Mouse (Mus musculus): ENCODE data around the gene Pard3b.
A peak's percentile ranks its signal among the peaks of the same experiment; 100 is the strongest.

Pard3b gene

DNA sequence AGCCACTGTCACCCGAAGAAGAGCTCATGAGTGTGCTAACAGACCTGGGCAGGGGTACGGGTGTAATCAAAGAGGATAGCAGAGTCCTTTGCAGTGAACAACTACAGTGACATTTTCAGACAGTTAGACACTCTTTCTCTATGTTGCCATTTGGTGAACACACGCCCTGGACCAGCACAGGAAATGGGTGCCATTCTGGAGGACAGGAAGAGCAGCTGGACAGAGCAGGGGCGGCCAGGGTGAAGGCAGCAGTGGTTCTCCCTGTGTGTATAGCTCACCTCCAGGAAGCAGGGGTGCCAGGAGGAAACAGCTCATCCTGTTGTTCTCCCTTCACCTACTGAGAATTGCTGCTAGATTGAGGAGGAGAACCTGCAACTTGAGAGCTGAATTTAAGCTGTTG lies 773.4 kb downstream of the Pard3b start:
- no peak for DNase-seq

DNA sequence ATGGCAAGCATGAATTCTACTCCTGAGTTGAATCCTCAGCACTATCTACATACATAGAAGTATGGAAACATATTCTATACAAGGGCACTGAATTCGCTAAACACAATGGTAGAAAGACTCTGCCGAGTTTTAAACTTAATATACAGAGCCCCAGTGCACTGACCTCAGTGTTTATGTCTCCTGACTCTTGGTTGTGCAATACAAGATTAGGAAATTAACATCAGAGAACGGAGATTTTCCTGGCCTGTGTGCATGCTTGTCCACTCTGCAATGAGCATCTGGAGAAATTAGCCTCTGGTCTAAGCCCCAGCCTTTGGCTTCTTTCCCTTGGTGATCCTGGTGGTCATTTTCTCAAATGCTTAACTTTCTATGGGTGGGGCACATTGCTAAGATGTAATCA lies 774.4 kb downstream of the Pard3b start:
- DNase-seq = no peak

DNA sequence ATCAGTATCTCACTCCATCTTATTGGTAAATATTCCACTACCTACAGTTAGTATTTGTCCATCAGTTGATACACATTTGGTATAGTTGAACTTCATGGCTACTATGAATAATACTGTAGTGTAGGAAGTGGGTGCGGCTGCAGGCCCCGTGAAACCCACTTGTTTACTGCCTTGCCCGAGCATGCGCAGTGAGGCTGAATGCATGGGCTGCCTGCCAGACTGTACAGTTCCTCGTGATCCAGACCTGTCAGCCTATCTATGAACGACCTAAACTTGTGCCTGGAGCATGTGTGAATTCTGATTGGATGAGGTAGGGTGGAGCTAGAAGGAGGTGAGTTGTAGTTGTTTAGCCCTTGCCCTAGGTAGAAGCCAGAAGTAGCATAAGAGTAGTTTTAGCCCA lies 775.9 kb downstream of the Pard3b start:
- DNase-seq = no peak

DNA sequence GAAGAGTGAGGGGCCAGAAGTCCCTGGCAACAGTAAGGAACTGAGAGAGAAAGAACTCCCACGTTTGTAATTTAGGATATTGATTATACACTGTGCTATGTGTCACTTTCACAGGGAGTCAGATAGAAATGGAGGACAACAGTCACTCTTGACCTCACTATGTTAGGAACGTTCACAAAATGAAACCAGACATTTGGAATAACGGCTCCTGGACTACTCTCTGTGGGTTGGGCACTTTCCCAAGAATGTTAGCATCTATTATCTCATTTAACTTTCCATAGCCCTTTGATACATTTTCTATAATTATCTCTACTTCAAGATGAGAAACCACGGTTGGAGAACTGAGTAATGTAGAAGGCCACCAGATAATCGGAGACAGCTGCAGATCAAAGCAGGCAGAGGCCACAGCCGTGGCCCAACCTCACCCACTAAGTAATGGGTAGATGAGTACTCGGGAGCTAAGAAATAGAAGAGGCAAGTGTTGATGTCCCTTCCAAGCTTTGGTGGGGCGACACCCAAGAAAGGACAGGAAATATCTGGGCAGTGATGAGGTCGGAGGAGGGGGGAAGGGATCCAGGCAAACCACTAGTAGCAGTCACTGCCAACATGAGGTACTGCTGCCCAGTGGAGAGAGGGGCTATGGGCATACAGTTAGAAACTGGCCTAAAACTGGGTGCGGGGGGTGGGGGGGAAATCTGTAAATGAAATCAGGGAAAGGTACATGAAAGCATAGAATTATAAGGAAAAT lies 778.2 kb downstream of the Pard3b start:
- no peak for DNase-seq

DNA sequence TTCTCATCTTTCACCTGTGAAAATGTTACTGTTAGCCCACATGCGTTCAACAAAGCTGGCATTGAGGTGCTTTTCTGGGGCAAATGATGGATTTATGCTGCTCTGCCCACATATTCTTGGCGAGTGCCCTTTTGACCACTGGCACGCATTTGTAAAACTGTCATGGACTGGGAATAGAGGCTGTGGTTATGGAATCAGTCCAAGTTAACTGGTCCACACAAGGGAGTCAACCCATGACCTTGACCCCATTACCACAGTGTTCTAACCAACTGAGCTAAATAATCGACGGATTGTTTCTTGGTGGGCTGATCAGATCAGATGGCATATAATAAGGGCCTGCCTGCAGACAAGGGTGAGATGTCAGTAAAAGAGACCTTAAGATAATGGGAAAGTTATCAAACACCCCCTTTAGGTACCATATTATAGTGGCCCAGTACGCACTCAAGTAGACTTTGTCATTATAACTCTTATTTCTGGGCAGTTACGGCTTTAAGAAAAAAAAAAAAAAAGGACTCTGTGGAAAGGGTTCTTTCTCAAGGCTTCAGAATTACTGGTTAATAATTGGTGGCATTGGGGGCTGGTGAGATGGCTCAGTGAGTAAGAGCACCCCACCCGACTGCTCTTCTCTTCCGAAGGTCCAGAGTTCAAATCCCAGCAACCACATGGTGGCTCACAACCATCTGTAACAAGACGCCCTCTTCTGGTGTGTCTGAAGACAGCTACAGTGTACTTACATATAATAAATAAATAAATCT lies 784.4 kb downstream of the Pard3b start:
- DNase-seq = peak; percentile 17

DNA sequence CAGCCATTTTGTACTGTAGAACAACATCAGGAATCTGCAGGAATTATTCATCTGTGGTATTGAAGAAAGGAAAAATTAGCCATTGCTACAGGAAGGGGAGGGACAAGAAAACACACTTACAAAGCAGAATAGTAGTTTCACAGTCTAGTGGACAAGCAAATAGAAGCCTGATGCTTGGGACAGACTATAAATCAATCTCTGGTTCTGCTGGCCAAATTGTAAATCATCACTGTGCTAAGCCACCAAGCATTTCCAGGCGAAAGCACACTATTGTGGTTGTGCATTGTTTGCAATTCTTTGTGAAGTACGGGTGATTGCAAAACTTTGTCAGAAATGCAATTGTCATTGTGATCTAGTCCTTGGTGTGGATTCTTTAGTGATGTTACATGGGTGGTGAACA lies 786.7 kb downstream of the Pard3b start:
- no peak for DNase-seq

DNA sequence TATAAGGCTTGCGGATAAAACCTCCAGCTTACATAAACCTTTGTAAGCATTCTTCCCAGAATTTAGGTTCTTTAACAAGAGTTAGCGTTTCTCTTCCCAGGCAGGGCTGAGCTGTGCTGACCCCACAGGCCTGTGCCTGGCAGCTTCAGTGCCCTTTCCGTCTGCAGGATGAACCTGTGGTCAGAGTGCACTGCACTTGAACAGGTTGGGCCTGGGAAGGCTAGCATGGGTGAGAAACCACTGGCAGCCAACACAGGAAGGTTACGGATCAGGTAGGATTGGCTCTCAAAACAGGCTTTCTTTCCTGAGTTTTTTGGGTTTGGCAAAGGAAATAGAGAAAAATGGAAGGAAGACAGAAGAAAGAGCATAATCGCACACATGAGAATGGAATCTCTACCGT lies 790.1 kb downstream of the Pard3b start:
- peak; percentile 27 for DNase-seq

DNA sequence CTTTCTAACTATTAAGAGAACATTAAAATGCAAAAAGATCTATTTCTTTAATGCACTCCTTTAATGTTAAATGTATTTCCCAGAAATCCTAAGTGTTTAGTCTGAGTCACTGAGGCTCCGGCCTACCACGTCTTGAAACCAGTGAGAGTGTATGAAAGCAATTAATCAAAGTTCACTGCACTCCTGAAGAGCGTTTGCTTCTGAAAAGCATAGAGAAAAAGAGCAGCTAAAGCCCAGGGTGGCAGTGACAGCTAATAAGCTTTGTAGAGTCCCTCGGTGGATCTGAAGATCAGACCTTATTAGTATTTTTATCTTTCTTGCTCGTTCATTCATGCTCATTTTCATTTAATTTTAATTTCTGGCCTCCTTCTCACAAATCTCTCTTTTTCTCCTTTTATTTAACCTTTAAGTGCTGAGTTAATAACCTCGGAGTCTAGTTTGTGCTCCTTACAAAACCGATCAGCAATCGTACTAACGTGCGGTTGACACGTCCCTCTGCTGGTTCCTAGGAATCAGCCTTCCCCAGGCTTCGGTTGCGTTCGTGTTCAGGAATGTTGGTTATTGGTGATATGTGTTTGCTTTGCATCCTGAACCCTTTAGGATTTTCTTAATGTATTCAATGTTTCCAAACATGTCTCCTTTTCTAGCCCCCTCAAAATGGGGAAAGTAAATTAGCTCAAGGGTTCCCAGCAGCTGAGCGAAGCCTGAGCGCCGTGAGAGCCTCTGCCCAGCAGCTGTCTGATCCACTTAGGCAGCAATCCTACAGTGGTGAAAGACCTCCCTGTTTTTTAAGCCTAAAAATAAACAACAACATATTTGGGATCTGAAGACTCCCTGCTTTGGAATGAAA lies 790.9 kb downstream of the Pard3b start:
- DNase-seq = no peak

DNA sequence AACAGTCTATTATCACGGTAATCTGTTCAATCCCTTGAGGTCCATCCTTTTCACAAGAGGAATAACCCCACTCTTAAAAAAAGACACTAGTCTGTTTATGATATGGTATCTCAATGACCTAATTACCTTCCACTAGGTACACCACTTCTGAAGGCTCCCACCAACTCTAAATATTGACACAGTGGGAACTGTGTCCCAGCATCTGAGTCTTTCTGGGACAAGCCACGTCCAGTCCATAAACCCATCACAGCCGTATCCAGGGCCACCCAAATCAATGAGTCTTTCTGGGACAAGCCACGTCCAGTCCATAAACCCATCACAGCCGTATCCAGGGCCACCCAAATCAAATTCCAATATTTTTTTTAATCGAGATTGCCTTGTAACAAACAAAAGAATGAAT lies 792.4 kb downstream of the Pard3b start:
- DNase-seq = no peak

DNA sequence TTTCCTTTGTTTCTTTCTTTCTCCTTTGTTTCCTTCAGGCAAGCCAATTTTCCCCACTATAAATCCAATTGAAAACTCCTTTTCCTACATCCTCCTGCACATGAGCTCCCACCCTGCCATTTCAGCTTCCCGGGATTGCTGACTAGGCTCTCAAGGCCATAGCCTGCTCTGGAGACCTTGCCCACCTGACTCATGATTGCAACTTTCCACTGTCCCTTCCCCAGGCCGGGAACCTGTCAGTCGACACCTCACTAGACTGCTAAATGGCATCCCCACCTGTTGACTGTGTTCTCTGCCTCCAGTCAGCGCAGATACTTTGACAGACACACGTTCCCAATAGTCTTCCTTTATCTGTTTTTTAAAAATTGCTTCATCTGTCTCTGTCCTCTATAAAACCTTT lies 795.3 kb downstream of the Pard3b start:
- no peak for DNase-seq

DNA sequence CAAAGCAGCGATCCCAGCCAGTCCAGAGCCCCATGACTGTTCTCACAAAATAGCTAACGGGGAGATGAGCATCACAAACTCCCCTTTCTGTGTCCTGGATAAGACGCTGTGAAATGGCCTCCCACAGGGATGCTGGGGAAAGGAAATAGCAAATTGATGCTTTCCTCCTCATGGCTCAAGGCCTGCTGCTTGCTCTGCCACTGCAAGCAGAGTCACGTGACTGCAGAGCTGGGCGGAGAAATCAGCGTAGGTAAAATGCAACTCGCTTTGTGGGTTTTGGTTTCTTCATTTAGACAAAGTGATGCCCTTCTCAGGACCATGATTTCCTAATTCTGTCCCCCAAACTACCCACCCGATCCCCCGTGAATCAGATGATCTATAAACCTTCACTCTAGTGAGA lies 797.2 kb downstream of the Pard3b start:
- DNase-seq = no peak

DNA sequence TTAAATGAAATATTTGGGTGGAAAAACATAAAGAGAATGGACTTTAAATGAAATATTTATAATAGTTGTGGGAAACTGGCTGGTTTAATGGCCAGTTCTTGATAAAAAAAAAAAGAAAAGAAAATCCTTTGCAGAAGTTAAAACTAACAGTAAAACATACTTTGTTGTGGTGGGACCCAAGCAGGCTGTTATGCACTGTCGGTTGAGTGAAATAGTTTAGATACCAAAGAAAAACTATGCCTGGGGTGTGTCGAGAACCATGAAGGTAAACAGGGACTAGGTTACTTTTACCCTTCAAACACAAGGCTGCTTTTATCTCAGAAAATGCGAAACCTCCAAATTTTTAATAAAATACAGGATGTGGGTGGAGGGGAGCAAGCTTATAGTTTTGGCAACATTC lies 797.7 kb downstream of the Pard3b start:
- no peak for DNase-seq

DNA sequence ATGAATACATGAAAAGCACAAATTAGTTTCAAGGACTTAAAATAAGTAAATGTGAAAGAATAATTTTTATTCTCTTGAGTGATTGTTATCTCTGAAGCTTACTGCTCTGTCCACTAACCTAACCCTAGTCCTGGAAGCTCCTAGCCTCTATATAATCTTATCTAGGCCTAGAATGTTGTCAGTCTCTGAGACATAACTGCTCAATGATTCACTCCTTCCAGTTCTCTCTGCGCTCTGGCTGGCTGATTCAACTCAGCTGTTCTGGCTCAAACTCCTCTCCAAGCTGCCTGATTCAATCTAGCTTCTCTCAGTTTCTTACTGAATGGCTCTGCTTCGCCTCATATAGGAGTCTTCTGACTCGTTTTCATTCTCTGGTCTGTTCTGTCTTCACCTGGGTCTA lies 798.9 kb downstream of the Pard3b start:
- no peak for DNase-seq

DNA sequence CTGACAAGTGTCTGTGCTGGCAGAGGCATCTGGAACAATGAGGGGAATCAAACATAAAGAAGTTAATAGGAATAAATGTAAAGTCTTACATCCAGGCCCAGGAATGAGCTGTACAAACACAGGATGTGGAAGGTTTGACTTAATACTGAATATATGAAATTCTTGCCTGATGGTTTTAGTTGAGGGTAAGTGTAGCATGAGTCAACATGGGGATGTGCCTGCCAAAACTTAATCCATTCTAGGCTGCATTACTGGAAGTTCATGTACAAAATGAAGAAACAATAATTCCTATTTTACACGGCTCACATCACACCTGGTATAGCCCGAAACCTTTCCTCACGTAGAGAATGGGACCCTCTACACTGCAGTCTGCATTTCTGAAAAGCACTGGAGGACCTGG lies 805.8 kb downstream of the Pard3b start:
- DNase-seq = no peak

DNA sequence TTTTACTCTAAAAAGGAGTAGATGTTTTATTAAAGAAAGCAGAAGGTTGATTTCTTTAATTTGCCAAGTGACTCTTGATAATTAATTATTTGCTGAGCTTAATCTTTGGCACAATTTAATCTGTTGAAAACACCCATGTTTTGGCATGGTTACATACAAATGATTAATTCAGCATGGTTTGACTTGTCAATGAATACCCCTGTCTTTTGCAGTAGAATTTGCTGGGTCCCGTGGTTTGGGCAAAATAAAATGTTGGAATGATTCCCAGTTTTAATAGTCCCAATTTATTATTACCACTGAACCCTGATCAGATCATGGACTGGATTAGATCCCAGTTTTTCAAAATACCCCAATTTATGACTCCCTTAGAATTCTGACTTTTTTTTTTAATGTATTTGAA lies 808.2 kb downstream of the Pard3b start:
- DNase-seq = no peak

DNA sequence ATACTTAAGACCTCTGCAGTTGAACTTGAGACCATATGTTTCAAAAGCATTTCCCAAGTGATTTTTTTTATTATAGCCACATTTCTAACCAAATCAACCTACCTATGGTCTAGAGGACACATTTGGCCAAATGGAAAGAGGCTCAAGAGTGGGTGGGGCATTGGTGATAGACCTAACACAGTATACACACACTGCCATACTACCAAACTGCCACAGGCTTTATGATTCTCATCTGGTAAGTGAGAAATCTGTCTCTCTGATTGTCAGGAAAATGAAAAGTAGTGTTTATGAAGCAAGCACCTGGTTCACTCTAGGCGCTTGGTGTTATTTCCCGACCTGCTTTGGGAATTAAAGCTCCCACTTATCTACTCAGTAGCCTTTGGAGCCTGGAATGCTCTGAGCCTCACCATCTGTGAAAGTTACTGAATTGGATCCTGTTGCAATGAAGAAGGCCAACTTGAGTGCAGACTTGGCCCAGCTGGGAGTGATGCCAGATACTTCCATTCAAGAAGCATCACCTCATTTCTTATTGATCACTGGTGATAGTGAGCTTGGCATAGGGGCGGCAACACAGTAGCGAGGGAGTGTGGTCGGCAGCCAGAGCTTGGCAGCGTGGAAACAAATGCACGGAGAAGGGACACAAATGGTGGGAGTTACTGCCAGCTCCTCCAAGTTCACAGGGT lies 810.7 kb downstream of the Pard3b start:
- no peak for DNase-seq

DNA sequence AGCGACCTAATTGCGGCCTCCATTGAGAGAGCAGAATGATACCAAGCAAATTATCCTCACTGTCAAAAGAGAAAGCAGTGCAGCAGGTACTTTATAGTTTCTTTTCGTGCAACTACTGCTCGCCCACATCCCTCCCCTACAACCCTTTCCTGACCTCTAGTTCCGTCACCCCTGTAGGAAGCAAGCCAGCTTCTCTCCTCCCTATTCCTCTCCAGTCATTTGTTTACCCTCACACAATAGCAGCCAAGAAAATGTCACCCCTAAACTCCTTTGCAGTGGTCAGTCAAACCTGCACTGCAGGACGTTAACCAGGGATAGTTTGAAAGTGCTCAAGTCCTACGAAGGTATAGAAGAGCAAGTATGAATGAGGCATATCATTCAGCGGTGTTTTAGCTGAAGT lies 826.9 kb downstream of the Pard3b start:
- DNase-seq = no peak

DNA sequence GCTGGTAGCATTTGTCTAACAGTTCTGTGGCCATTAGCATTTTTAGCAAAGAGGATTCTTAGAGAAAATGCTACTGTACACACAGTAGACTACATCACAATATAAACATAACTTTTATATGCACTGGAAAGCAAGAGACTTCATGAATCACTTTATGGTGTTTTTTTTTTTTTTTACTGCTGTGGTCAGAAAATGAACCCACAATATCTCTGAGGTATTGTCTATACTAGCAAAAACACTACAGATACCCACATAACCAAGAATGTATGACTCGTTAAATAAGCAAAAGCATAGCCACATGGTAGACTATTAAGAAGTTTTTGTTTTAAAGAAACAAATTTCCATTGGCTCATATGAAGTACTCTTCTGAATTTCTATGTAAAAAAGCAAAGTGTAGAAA lies 827.9 kb downstream of the Pard3b start:
- DNase-seq = no peak

DNA sequence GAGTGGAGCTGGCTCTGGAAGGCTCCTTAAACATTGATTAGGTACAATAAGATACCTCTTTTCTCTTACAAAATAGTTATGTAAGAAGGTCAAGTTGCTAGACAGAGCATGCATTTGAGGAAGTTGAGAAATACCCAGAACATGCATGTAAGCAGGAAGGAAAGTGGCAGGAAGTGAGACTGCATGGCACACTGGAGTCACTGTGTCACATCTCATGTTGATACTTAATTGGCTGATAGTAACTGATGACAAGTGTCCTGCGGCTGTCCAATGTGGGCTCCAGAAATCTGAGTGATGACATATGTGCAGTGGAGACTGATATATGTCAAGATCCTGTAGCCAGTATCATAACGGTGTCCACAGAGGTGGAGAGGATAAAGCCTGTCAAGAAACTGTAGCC lies 844.4 kb downstream of the Pard3b start:
- DNase-seq = no peak

DNA sequence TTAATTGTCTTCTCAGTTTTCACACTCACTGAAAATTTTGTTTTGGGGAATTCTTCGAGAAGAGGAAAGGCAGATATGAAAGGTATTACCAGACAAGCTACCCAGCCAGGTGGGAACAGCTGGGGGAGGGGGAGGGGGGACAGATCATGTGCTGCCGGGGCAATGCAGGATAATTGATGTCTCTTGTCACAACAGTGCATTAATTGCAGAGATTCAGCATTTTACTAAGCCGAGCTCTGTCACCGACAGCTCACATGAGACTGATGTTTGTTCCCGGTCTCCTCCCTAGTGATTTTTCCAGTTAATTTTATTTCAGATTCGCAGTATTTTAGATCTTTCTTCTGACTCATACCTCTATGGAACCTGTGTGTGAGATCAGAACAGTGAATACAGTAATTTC lies 850.2 kb downstream of the Pard3b start:
- no peak for DNase-seq

DNA sequence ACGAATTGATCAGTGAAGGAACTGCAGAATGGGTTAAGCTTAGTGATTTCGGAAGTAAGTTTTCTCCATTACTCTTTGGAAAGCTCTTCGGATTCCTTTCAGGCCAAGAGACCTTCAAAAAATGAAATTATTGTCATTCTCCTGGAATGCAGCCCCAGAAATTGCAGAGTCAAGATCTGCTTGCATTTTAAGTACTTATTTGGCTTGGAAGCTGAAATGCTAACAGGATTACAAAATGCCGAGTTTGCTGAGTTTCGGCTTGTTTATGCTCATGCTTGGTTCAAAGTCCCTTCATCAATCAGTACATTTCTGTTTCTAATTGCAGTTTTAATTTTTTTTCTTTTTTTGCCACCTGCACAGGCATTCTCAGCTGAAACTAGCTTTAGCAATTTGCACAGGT lies 860.5 kb downstream of the Pard3b start:
- no peak for DNase-seq

DNA sequence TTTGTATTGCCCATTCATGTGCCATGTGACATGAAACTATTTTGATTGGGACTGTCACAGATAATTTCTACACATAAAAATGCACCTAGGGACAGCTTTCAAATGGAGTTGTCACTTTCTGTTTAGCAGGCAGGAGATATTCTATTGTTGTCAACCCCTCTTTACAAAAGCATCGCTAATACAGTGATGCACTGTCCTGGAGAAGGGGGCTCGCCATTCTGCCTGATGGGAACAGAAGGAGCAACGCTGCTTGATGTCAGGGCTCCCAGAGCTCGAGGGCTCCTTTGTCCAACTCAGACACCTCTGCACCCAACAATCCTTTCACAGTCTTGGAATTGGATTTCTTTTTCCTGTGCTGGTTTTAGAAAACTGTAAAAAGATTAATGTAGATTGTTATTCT lies 871.9 kb downstream of the Pard3b start:
- DNase-seq = no peak

DNA sequence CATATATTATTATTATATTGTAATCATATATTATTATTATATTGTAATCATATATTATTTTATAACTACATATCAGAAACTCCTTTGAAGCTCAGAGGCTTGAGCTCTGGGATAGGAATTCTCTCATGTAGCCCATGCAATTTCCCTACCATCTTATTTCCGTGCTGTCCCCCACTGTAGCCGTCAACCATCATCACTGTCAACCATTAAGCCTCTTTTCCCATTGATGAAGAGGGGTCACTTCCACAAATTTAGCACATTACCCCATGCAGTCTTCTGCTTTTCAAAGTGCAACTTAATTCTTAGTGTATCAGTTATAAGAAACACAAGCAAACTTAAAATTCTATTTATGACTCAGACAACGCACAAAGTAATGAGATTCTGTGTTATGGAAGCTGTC lies 873.1 kb downstream of the Pard3b start:
- no peak for DNase-seq

Data from kidney, adult 11 months (tissue).